Mouse (Mus musculus) liver, adult 2 months (tissue): ENCODE results near the gene Mvb12a.

Experiments
- CTCF ChIP-seq: fragments of 200-500 bp; IDR thresholded peaks from 2 replicates; pipeline ENCODE4 v1.5.1; 2011; ENCODE audit warnings: low read depth, low read length, control low read depth
- POLR2A ChIP-seq: fragments of 200-500 bp; IDR thresholded peaks from 2 replicates; pipeline ENCODE4 v1.6.1; 2011; ENCODE audit warnings: low read length, control low read depth; ENCODE audit not compliant: insufficient read depth; ENCODE audit errors: extremely low read depth

DNA sequence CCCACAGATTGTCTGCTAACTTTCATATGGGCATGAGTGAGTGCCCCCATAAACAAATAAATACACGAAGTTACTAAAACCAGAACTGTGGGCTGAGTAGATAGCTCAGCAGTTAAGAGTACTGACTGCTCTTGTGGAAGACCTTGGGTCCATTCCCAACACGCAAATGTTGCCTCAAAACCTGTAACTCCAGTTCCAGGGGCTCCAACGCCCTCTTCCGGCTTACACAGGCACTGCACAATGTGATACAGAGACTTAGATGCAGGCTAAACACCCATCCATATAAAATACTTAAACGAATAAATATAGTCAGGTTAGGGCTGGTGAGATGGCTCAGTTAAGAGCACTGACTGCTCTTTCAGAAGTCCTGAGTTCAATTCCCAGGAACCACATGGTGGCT lies 27.7 kb upstream of the Mvb12a start:
- TF ChIP-seq CTCF (no peak; the same call in 1 of the 2 replicates), POLR2A (no peak)
